Mouse (Mus musculus) ES-Bruce4 (cell line): ENCODE measurements at regions not wholly inside any gene's neighbourhood (a gene's known extent, or its start where the extent isn't known, plus 50 kb on each side); places are given as distances from the start of the nearest gene placed in this dataset.

Source experiments
- CTCF ChIP-seq: IDR thresholded peaks from one replicate; pipeline ENCODE4 v1.8.1; 2011; ENCODE audit warnings: low read depth, low read length
- POLR2A ChIP-seq: IDR thresholded peaks from one replicate; pipeline ENCODE4 v1.8.1; 2011; ENCODE audit warnings: low read length; ENCODE audit not compliant: insufficient read depth

GRCm38 (mm10) chr5:75388699-75389260, 185.9 kb upstream of the Kit start:
- no peak for TF ChIP-seq CTCF
- TF ChIP-seq POLR2A: no peak
